Mouse (Mus musculus) stomach, postnatal 0 days (tissue): Measurements from ENCODE around the gene Naa35. TPM values are rescaled to one million over a fixed set of nuclear protein-coding genes. Genes with fewer than 3 reads are reported as not detected.

Source experiments
- ATAC-seq: fragments of 200-750 bp; cut with Nextera tagmentation; 2 replicates; pipeline ENCODE4 v1.8.0; 2017; ENCODE audit not compliant: low FRiP score, low TSS enrichment
- DNase-seq: peaks from one replicate; pipeline ENCODE4 v3.0.0-alpha.2; 2016; ENCODE audit warnings: low spot score
- H3K27ac ChIP-seq: fragments of 300-500 bp; sonication (generic); replicated peaks from 2 replicates; pipeline ENCODE4 v1.5.1; 2014; ENCODE audit warnings: mild to moderate bottlenecking, control low read depth
- H3K27me3 ChIP-seq: fragments of 300-500 bp; sonication (generic); 2 replicates; pipeline ENCODE4 v1.6.1; 2014; ENCODE audit warnings: low read length; ENCODE audit not compliant: control insufficient read depth, insufficient read depth
- H3K36me3 ChIP-seq: fragments of 300-500 bp; sonication (generic); 2 replicates; pipeline ENCODE4 v1.6.1; 2014; ENCODE audit warnings: low read length, mixed read lengths; ENCODE audit not compliant: control insufficient read depth, insufficient read depth
- H3K4me1 ChIP-seq: fragments of 300-500 bp; sonication (generic); replicated peaks from 2 replicates; pipeline ENCODE4 v1.6.1; 2014; ENCODE audit warnings: antibody characterized with exemption; ENCODE audit not compliant: control insufficient read depth, insufficient read depth
- H3K4me2 ChIP-seq: fragments of 300-500 bp; sonication (generic); replicated peaks from 2 replicates; pipeline ENCODE4 v1.6.1; 2014; ENCODE audit warnings: low read depth, mild to moderate bottlenecking, control low read depth, moderate library complexity
- H3K4me3 ChIP-seq: fragments of 300-500 bp; sonication (generic); 2 replicates; pipeline ENCODE4 v1.5.1; 2014; ENCODE audit warnings: low read depth, low read length, control low read depth
- H3K9ac ChIP-seq: fragments of 300-500 bp; sonication (generic); 2 replicates; pipeline ENCODE4 v1.6.1; 2014; ENCODE audit warnings: mild to moderate bottlenecking, low read length, control low read depth, mixed read lengths
- H3K9me3 ChIP-seq: fragments of 300-500 bp; sonication (generic); 2 replicates; pipeline ENCODE4 v1.6.1; 2016; ENCODE audit warnings: low read length; ENCODE audit not compliant: control insufficient read depth
- CTCF ChIP-seq: IDR thresholded peaks from 2 replicates; pipeline ENCODE4 v1.5.1; 2016; ENCODE audit warnings: antibody characterized with exemption, low read depth, mild to moderate bottlenecking, moderate library complexity
- EP300 ChIP-seq: optimal IDR thresholded peaks from 2 replicates; pipeline ENCODE3; 2016; ENCODE audit warnings: antibody characterized with exemption
- WGBS: fragments of 180-500 bp; shearing (Covaris S2); extraction: QIAGEN DNeasy Blood & Tissue Kit; methylation state at CpG from one replicate; pipeline ENCODE4 v1.1.7; 2014; 5-methylcytosine and 5-hydroxymethylcytosine counted together
- polyA plus RNA-seq: library from polyadenylated mRNA; unstranded; fragments of >200 nt; fragmentation: Nextera tagmentation; extraction: Ambion mirVana; gene quantifications from 2 replicates; pipeline ENCODE4 v1.2.1, GENCODE M21; 2015

Naa35 gene
- polyA plus RNA-seq, 1 experiment from 2014 or later = 63.2 TPM

- Histone ChIP-seq H3K9ac (no peak overlapping the region), H3K36me3 (no peaks in the 10 kb centered on the region), H3K4me1 (no peaks in the 10 kb centered on the region), H3K27me3 (no peaks in the 10 kb centered on the region), H3K9me3 (no peaks in the 10 kb centered on the region), H3K27ac (no peak overlapping the region), H3K4me3 (no peak overlapping the region), H3K4me2 (no peak overlapping the region)
- no peak for TF ChIP-seq EP300
- no peak for TF ChIP-seq CTCF
- DNase-seq = no peak
- WGBS = 89% methylated on average over 3 of the region's 3 CpGs
- no peak for ATAC-seq
Observed at GRCm38 (mm10) chr13:59645491-59645890, 60.4 kb downstream of the Naa35 start.

DNA sequence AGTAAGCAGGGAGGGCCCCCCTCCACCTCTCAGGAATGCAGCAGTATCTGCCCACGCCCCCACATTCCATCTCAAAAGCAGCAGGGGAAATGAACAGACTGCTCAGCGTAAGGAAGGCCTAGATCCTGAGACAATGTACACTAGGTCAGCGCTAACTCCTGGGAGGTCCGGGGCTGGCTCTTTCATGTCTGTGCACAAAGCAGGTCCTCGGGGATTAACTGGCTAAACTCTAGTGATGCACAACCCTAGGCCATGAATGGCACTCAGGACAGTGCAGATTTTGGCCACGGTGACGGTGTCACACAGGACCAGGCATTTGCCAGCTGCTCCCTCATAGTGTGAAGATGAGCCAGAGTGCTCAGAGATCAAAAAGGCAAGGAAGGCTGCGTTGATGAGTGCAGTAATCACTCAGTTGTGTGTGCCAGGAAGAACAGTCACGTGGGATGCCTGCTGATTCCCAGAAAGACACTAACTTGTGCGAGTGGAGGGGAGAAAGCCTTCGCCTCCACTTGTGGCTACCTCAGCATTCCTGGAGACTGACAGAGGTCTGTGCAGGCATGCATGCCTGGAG, 61.7 kb downstream of the Naa35 start:
- DNase-seq = no peak
- H3K36me3 ChIP-seq = no peaks in the 10 kb centered on the region
- no peak overlapping the region for H3K4me3 ChIP-seq
- no peaks in the 10 kb centered on the region for H3K9me3 ChIP-seq
- 53% methylated on average over 11 of the region's 11 CpGs for WGBS
- H3K4me1 ChIP-seq = no peaks in the 10 kb centered on the region
- H3K27ac ChIP-seq = no peak overlapping the region
- TF ChIP-seq EP300 = no peak
- no peak for TF ChIP-seq CTCF
- H3K4me2 ChIP-seq = no peak overlapping the region
- ATAC-seq = no peak
- H3K27me3 ChIP-seq = no peaks in the 10 kb centered on the region
- no peak overlapping the region for H3K9ac ChIP-seq

DNA sequence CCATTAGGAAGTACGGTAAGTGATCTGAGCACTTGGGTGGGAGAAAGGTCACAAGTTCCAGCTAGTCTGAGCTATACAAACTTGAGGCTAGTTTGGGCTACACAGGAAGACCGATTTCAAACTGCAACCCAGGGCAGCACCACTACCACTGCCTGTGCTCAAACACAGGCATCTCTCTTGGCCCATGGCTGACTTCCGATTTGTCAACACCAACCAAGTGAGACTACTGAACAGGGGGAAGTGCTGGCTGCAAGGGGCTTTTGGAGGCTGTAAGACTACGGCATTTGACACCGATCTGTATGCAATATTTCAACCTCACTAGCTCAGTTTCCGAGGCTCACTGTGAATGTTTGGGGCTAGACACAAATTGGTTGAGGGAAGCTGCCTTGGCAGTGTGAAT, 62.4 kb downstream of the Naa35 start:
- Histone ChIP-seq H3K27me3 (no peaks in the 10 kb centered on the region), H3K4me3 (no peak overlapping the region), H3K27ac (no peak overlapping the region), H3K9ac (no peak overlapping the region), H3K9me3 (no peaks in the 10 kb centered on the region), H3K36me3 (no peaks in the 10 kb centered on the region), H3K4me1 (no peaks in the 10 kb centered on the region), H3K4me2 (no peak overlapping the region)
- TF ChIP-seq CTCF (no peak), EP300 (no peak)
- DNase-seq (no peak), ATAC-seq (no peak)
- 75% methylated on average over 6 of the region's 6 CpGs for WGBS

DNA sequence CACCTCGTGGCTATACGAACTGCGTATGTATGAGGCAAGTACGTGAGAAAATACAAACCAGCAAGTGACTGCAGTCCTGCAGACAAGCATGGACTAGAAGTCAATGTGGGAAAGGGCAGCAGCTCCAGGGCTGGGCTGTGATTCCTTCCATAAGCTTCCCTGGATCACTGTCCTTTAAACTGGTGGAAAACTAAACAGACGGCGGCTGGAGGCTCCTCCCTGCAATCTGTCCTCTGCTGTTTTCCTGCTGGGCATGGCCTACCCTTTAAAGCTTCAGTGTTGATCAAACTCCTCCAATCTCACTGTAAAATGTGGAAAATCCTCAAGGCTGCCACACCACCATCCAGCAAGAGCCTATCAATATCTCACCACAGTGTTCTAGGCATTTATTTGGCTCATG, 63.5 kb downstream of the Naa35 start:
- TF ChIP-seq EP300 (no peak), CTCF (no peak)
- no peaks in the 10 kb centered on the region for H3K4me1 ChIP-seq
- H3K4me3 ChIP-seq = no peak overlapping the region
- 63% methylated on average over 6 of the region's 6 CpGs for WGBS
- no peak overlapping the region for H3K9ac ChIP-seq
- no peak overlapping the region for H3K4me2 ChIP-seq
- no peaks in the 10 kb centered on the region for H3K27me3 ChIP-seq
- ATAC-seq (no peak), DNase-seq (no peak)
- H3K36me3 ChIP-seq = no peaks in the 10 kb centered on the region
- no peaks in the 10 kb centered on the region for H3K9me3 ChIP-seq
- no peak overlapping the region for H3K27ac ChIP-seq

- no peak for TF ChIP-seq EP300
- TF ChIP-seq CTCF = no peak
- ATAC-seq = peak; percentile 50; the same call in 1 of the 2 replicates
- Histone ChIP-seq H3K4me3 (no peak overlapping the region), H3K9me3 (no peaks in the 10 kb centered on the region), H3K9ac (no peak overlapping the region), H3K27me3 (no peaks in the 10 kb centered on the region), H3K4me1 (no peaks in the 10 kb centered on the region), H3K4me2 (no peak overlapping the region), H3K36me3 (no peaks in the 10 kb centered on the region), H3K27ac (no peak overlapping the region)
- DNase-seq = no peak
- 66% methylated on average over 5 of the region's 5 CpGs for WGBS
Observed at GRCm38 (mm10) chr13:59649781-59650180, 64.7 kb downstream of the Naa35 start.

DNA sequence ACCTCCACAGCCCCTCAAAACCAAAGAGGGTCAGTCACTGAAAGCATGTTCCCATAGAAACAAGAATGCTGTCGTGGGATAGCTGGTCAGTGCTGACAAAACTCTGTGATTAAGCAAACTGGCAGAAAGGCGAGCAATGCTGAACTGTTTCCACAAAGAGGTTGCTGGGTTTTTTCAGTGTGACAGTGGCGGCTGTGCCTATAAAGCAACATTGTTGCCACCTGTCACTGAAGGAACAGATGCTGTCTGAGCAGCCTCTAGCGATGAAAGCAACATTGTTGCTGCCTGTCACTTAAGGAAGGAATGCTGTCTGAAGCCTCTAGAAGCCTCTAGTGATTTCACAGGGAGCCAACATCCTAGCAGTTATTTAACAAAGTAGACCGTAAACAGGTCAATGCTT, 67.6 kb downstream of the Naa35 start:
- DNase-seq (no peak), ATAC-seq (no peak)
- H3K9me3 ChIP-seq = no peaks in the 10 kb centered on the region
- H3K36me3 ChIP-seq = no peaks in the 10 kb centered on the region
- no peaks in the 10 kb centered on the region for H3K4me1 ChIP-seq
- H3K27me3 ChIP-seq = no peaks in the 10 kb centered on the region
- WGBS = 67% methylated on average over 5 of the region's 5 CpGs
- no peak overlapping the region for H3K4me3 ChIP-seq
- no peak overlapping the region for H3K4me2 ChIP-seq
- H3K9ac ChIP-seq = no peak overlapping the region
- no peak overlapping the region for H3K27ac ChIP-seq
- TF ChIP-seq CTCF (no peak), EP300 (no peak)
